Comparison of ENCODE assay signal across 15 mouse cellular contexts in the genomic region with DNA sequence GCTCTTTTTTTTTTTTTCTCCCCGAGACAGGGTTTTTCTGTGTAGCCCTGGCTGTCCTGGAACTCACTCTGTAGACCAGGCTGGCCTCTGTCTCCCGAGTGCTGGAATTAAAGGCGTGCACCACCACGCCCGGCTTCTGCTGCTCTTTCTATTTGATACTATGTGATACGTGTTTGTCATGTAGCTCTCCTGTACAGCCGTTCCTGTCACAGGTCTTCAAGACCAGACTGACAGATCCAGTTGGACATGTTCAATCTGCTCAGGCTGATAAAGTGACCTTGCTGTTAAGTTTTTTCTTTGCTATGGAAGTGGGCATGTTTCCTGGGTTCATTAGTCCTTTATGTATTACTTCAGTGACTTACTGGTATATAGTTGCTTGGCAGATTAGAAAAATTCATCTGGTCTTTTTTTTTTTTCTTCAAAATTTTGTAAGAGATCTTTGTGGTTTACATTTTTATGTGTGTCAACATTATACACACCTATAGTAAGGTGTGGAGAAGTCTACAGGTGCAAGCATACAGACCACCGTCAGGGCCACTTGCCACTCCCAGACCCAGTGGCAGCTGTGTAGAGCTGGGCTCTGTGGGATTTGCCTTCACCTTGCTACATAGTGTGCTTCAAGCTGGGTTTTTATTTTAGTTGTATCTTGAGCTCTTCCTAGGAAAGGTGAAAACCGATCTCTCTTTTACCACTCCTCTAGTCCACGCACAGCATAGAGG.
"Had no signal": no experiment of that assay in that cellular context is flagged by ENCODE, and none has a peak within 500 bp of the region (broad histone marks: within the 10 kb centered on the region; RNA-seq: fewer than 3 reads in every experiment).

No protein-coding gene starts in this region.

- H3K4me3 ChIP-seq: layer of hippocampus, adult 2 months; limb, embryonic 10.5 days; limb, embryonic 13.5 days; midbrain, embryonic 12.5 days; myocyte; neural tube, embryonic 13.5 days had no signal

- H3K36me3 ChIP-seq: limb, embryonic 10.5 days had no signal

- DNase-seq: kidney, adult 2 months; kidney, postnatal 25 days; layer of hippocampus, adult 9-11 months; lung, adult 2 months; thymus, postnatal 25 days had no signal

- H3K9ac ChIP-seq: limb, embryonic 13.5 days; liver, embryonic 14.5 days; midbrain, embryonic 12.5 days; neural tube, embryonic 13.5 days had no signal

- H3K4me1 ChIP-seq: limb, embryonic 10.5 days; limb, embryonic 13.5 days; midbrain, embryonic 12.5 days; neural tube, embryonic 13.5 days had no signal

- H3K27me3 ChIP-seq: limb, embryonic 13.5 days; midbrain, embryonic 12.5 days; neural tube, embryonic 13.5 days had no signal

- ATAC-seq: midbrain, embryonic 16.5 days had no signal

- H3K27ac ChIP-seq: kidney, postnatal 0 days; layer of hippocampus, adult 2 months; limb, embryonic 10.5 days; limb, embryonic 13.5 days; liver, embryonic 14.5 days; macrophage; midbrain, embryonic 12.5 days; neural tube, embryonic 13.5 days had no signal

- H3K9me3 ChIP-seq: limb, embryonic 10.5 days; limb, embryonic 13.5 days; midbrain, embryonic 12.5 days had no signal

- H3K4me2 ChIP-seq: limb, embryonic 13.5 days; midbrain, embryonic 12.5 days; neural tube, embryonic 13.5 days had no signal
